21 mouse cellular contexts compared by ENCODE assay signal in genomic region chr11:7061961-7062360, GRCm38 (mm10). TPM values are rescaled to one million over a fixed set of nuclear protein-coding genes. Genes with fewer than 3 reads are reported as not detected.
DNase-seq lines count a peak whose midpoint lies in the region; ATAC-seq and TF ChIP-seq lines count a peak whose summit lies in the region.
"Had no signal": no experiment of that assay in that cellular context is flagged by ENCODE, and none has a peak within 500 bp of the region (broad histone marks: within the 10 kb centered on the region; RNA-seq: fewer than 3 reads in every experiment).

No protein-coding gene starts in this region.

- H3K36me3 ChIP-seq in hindbrain, embryonic 13.5 days = no peaks in the 10 kb centered on the region
- no peaks in the 10 kb centered on the region for H3K36me3 ChIP-seq in hindbrain, embryonic 16.5 days (ENCODE audit: control insufficient read depth, insufficient read depth, low read length)
- H3K36me3 ChIP-seq in forebrain, postnatal 0 days (ENCODE audit: insufficient read depth) = no peaks in the 10 kb centered on the region
- H3K36me3 ChIP-seq: embryonic facial prominence, embryonic 15.5 days; forebrain, embryonic 10.5 days; heart, embryonic 10.5 days; hindbrain, embryonic 12.5 days; intestine, embryonic 15.5 days had no signal

- no peak for ATAC-seq in hindbrain, embryonic 13.5 days (ENCODE audit: low FRiP score)
- no peak for ATAC-seq in hindbrain, embryonic 16.5 days
- ATAC-seq in forebrain, postnatal 0 days = no peak
- ATAC-seq: intestine, embryonic 15.5 days had no signal

- peaks cover 39% of the 10 kb centered on the region for H3K4me1 ChIP-seq in hindbrain, embryonic 13.5 days (replicated peaks)
- H3K4me1 ChIP-seq in hindbrain, embryonic 16.5 days (ENCODE audit: control insufficient read depth, insufficient read depth, low read depth, low read length) = peaks cover 16% of the 10 kb centered on the region
- no peaks in the 10 kb centered on the region for H3K4me1 ChIP-seq in forebrain, postnatal 0 days (ENCODE audit: insufficient read depth)

- H3K4me3 ChIP-seq in hindbrain, embryonic 13.5 days = no peak overlapping the region
- H3K4me3 ChIP-seq in hindbrain, embryonic 16.5 days (ENCODE audit: low read length) = no peak overlapping the region
- H3K4me3 ChIP-seq in forebrain, postnatal 0 days (ENCODE audit: low read depth, low read length) = no peak overlapping the region
- H3K4me3 ChIP-seq: erythroblast, embryonic 14.5 days had no signal

- no peak for TF ChIP-seq CTCF in forebrain, postnatal 0 days (IDR thresholded peaks at IDR 0.05; ENCODE audit: low read depth)

- intact Hi-C loops in left cerebral cortex, postnatal 25 days (cut with DNase I) = loop anchor here (5.0 to 10.0 kb wide), 3 partner anchors 115 to 407 kb away; partner anchors contain the start of gene Ramp3

- 43% methylated on average over 6 of the region's 6 CpGs for WGBS in hindbrain, embryonic 13.5 days
- 35% methylated on average over 6 of the region's 6 CpGs for WGBS in hindbrain, embryonic 16.5 days
- WGBS in forebrain, postnatal 0 days = 34% methylated on average over 6 of the region's 6 CpGs

- no peak overlapping the region for H3K27ac ChIP-seq in hindbrain, embryonic 13.5 days
- H3K27ac ChIP-seq in hindbrain, embryonic 16.5 days (ENCODE audit: low read depth, low read length) = no peak overlapping the region
- H3K27ac ChIP-seq in forebrain, postnatal 0 days (ENCODE audit: low read depth, low read length) = no peak overlapping the region
- H3K27ac ChIP-seq: embryonic facial prominence, embryonic 15.5 days; hindbrain, embryonic 12.5 days; intestine, embryonic 15.5 days had no signal

- H3K27me3 ChIP-seq in hindbrain, embryonic 13.5 days = peaks cover 81% of the 10 kb centered on the region
- no peaks in the 10 kb centered on the region for H3K27me3 ChIP-seq in hindbrain, embryonic 16.5 days (replicated peaks; ENCODE audit: control insufficient read depth, insufficient read depth, low read length)
- H3K27me3 ChIP-seq in forebrain, postnatal 0 days (ENCODE audit: insufficient read depth, low read length) = peaks cover 7% of the 10 kb centered on the region

- no peaks in the 10 kb centered on the region for H3K9me3 ChIP-seq in hindbrain, embryonic 13.5 days
- H3K9me3 ChIP-seq in hindbrain, embryonic 16.5 days (ENCODE audit: control insufficient read depth, low read length) = no peaks in the 10 kb centered on the region
- H3K9me3 ChIP-seq in forebrain, postnatal 0 days (ENCODE audit: low read length) = no peaks in the 10 kb centered on the region
- H3K9me3 ChIP-seq: embryonic facial prominence, embryonic 15.5 days; forebrain, embryonic 10.5 days; heart, embryonic 10.5 days; hindbrain, embryonic 12.5 days; intestine, embryonic 15.5 days had no signal

- H3K9ac ChIP-seq in hindbrain, embryonic 13.5 days = no peak overlapping the region
- no peak overlapping the region for H3K9ac ChIP-seq in hindbrain, embryonic 16.5 days (ENCODE audit: low read depth, low read length)
- no peak overlapping the region for H3K9ac ChIP-seq in forebrain, postnatal 0 days
- H3K9ac ChIP-seq: embryonic facial prominence, embryonic 15.5 days; intestine, embryonic 15.5 days had no signal

- peak overlapping the region; percentile 63; the same call in 1 of the 2 replicates for H3K4me2 ChIP-seq in hindbrain, embryonic 13.5 days
- H3K4me2 ChIP-seq in hindbrain, embryonic 16.5 days (ENCODE audit: low read length) = no peak overlapping the region
- H3K4me2 ChIP-seq in forebrain, postnatal 0 days (ENCODE audit: low read depth) = no peak overlapping the region

- DNase-seq in cerebellum, adult 8-10 months = peak; percentile 56
- peak; percentile 75 for DNase-seq in cerebellum, adult 9-11 months
- DNase-seq in cerebellum, postnatal 36 days = peak; percentile 56 to 66
- DNase-seq in forebrain, postnatal 0 days = no peak
- DNase-seq in left cerebral cortex, postnatal 25 days (ENCODE audit: low spot score in 2 of 2) = no peak
- DNase-seq: adrenal gland, adult 2 months; adrenal gland, postnatal 25 days; gastrocnemius, postnatal 36 days; heart, adult 18-20 months; heart, postnatal 10 days; heart, postnatal 4 days; kidney, adult 18-20 months had no signal

RNA-seq across cellular contexts. Expression of gene Adcy1, which starts 1.3 kb away (rescaled TPM):
- 4.5 and 5.1 TPM in 2 replicates for polyA plus RNA-seq in hindbrain, embryonic 13.5 days (2015; fragmentation: Nextera tagmentation; extraction: Ambion mirVana)
- polyA plus RNA-seq in hindbrain, embryonic 16.5 days (2015; fragmentation: Nextera tagmentation; extraction: Ambion mirVana) = 13.1 and 15.2 TPM in 2 replicates
- 115 and 159 TPM in 2 replicates for total RNA-seq in forebrain, postnatal 0 days (2014; rRNA removed)
- polyA plus RNA-seq in forebrain, postnatal 0 days (2015; fragmentation: Nextera tagmentation; extraction: Ambion mirVana) = 12.6 and 13.6 TPM in 2 replicates
- total RNA-seq in left cerebral cortex, postnatal 25 days (2021) = 100 to 1,000 TPM; 245 to 264 TPM
- total RNA-seq: common myeloid progenitor, adult 5-6 weeks had no signal

Comparison
In these comparisons a context has a peak if more than half of its experiments do, and no peak if none do; other contexts are left out.
1. DNase-seq: peak in cerebellum, adult 8-10 months (single experiment), cerebellum, adult 9-11 months (single experiment) and cerebellum, postnatal 36 days (2 of 2); none in forebrain, postnatal 0 days (single experiment) and left cerebral cortex, postnatal 25 days (0 of 2).